Mouse (Mus musculus): Measurements from ENCODE around the gene Zbtb20. TPM values are rescaled to one million over a fixed set of nuclear protein-coding genes. Genes with fewer than 3 reads are reported as not detected.

Gene Zbtb20
- polyA plus RNA-seq, 1 experiment from 2014 or later: 18.4 TPM

GRCm38 (mm10) chr16:43577399-43577798, 701.7 kb downstream of the Zbtb20 start:
- H3K27ac ChIP-seq (ENCODE audit: low read length): peak overlapping the region; percentile 74; the same call in 1 of the 2 replicates
- no peak overlapping the region for H3K4me3 ChIP-seq (ENCODE audit: low read length)
- H3K9me3 ChIP-seq (ENCODE audit: control insufficient read depth, low read length): no peaks in the 10 kb centered on the region
- H3K4me1 ChIP-seq (ENCODE audit: control insufficient read depth, insufficient read depth, low read length): peaks cover 19% of the 10 kb centered on the region
- no peak overlapping the region for H3K4me2 ChIP-seq (ENCODE audit: low read depth, low read length)
- H3K27me3 ChIP-seq (replicated peaks; ENCODE audit: control insufficient read depth, insufficient read depth, low read length): no peaks in the 10 kb centered on the region
- H3K36me3 ChIP-seq (ENCODE audit: control insufficient read depth, insufficient read depth, low read length): no peaks in the 10 kb centered on the region
- 17% methylated on average over 10 of the region's 10 CpGs for WGBS
- no peak overlapping the region for H3K9ac ChIP-seq (ENCODE audit: low read depth, low read length)
- ATAC-seq: peak; percentile 75

GRCm38 (mm10) chr16:43578351-43578750, 702.7 kb downstream of the Zbtb20 start:
- no peak overlapping the region for H3K27ac ChIP-seq (ENCODE audit: low read length)
- no peaks in the 10 kb centered on the region for H3K9me3 ChIP-seq (ENCODE audit: control insufficient read depth, low read length)
- no peaks in the 10 kb centered on the region for H3K27me3 ChIP-seq (replicated peaks; ENCODE audit: control insufficient read depth, insufficient read depth, low read length)
- WGBS: 60% methylated on average over 5 of the region's 5 CpGs
- peaks cover 19% of the 10 kb centered on the region for H3K4me1 ChIP-seq (ENCODE audit: control insufficient read depth, insufficient read depth, low read length)
- H3K4me3 ChIP-seq (ENCODE audit: low read length): no peak overlapping the region
- H3K36me3 ChIP-seq (ENCODE audit: control insufficient read depth, insufficient read depth, low read length): no peaks in the 10 kb centered on the region
- no peak overlapping the region for H3K9ac ChIP-seq (ENCODE audit: low read depth, low read length)
- no peak overlapping the region for H3K4me2 ChIP-seq (ENCODE audit: low read depth, low read length)
- ATAC-seq: no peak

GRCm38 (mm10) chr16:43579111-43579510, 703.4 kb downstream of the Zbtb20 start:
- ATAC-seq: no peak
- H3K9me3 ChIP-seq (ENCODE audit: control insufficient read depth, low read length): no peaks in the 10 kb centered on the region
- H3K27ac ChIP-seq (ENCODE audit: low read length): no peak overlapping the region
- no peak overlapping the region for H3K9ac ChIP-seq (ENCODE audit: low read depth, low read length)
- H3K27me3 ChIP-seq (replicated peaks; ENCODE audit: control insufficient read depth, insufficient read depth, low read length): no peaks in the 10 kb centered on the region
- 90% methylated on average over 4 of the region's 4 CpGs for WGBS
- H3K4me3 ChIP-seq (ENCODE audit: low read length): no peak overlapping the region
- H3K4me2 ChIP-seq (ENCODE audit: low read depth, low read length): no peak overlapping the region
- peaks cover 19% of the 10 kb centered on the region for H3K4me1 ChIP-seq (ENCODE audit: control insufficient read depth, insufficient read depth, low read length)
- no peaks in the 10 kb centered on the region for H3K36me3 ChIP-seq (ENCODE audit: control insufficient read depth, insufficient read depth, low read length)

- no peaks in the 10 kb centered on the region for H3K9me3 ChIP-seq (ENCODE audit: control insufficient read depth, low read length)
- no peaks in the 10 kb centered on the region for H3K36me3 ChIP-seq (ENCODE audit: control insufficient read depth, insufficient read depth, low read length)
- H3K4me2 ChIP-seq (ENCODE audit: low read depth, low read length): no peak overlapping the region
- no peak overlapping the region for H3K9ac ChIP-seq (ENCODE audit: low read depth, low read length)
- H3K4me1 ChIP-seq (ENCODE audit: control insufficient read depth, insufficient read depth, low read length): peaks cover 15% of the 10 kb centered on the region
- no peak overlapping the region for H3K4me3 ChIP-seq (ENCODE audit: low read length)
- no peak overlapping the region for H3K27ac ChIP-seq (ENCODE audit: low read length)
- WGBS: 92% methylated on average over 6 of the region's 6 CpGs
- no peak for ATAC-seq
- no peaks in the 10 kb centered on the region for H3K27me3 ChIP-seq (replicated peaks; ENCODE audit: control insufficient read depth, insufficient read depth, low read length)
Measured at GRCm38 (mm10) chr16:43580321-43580822, 704.7 kb downstream of the Zbtb20 start.

GRCm38 (mm10) chr16:43581551-43581950, 705.9 kb downstream of the Zbtb20 start:
- Histone ChIP-seq H3K36me3 (ENCODE audit: control insufficient read depth, insufficient read depth, low read length) (no peaks in the 10 kb centered on the region), H3K4me2 (ENCODE audit: low read depth, low read length) (no peak overlapping the region), H3K9me3 (ENCODE audit: control insufficient read depth, low read length) (no peaks in the 10 kb centered on the region), H3K4me1 (ENCODE audit: control insufficient read depth, insufficient read depth, low read length) (peaks cover 11% of the 10 kb centered on the region; the same call in 1 of the 2 replicates), H3K27me3 (replicated peaks; ENCODE audit: control insufficient read depth, insufficient read depth, low read length) (no peaks in the 10 kb centered on the region), H3K27ac (ENCODE audit: low read length) (no peak overlapping the region), H3K9ac (ENCODE audit: low read depth, low read length) (no peak overlapping the region), H3K4me3 (ENCODE audit: low read length) (no peak overlapping the region)
- ATAC-seq: no peak
- 78% methylated on average over 4 of the region's 4 CpGs for WGBS

- peak; percentile 60; the same call in 1 of the 2 replicates for ATAC-seq
- no peaks in the 10 kb centered on the region for H3K36me3 ChIP-seq (ENCODE audit: control insufficient read depth, insufficient read depth, low read length)
- H3K27ac ChIP-seq (ENCODE audit: low read length): no peak overlapping the region
- no peaks in the 10 kb centered on the region for H3K4me1 ChIP-seq (ENCODE audit: control insufficient read depth, insufficient read depth, low read length)
- no peak overlapping the region for H3K4me3 ChIP-seq (ENCODE audit: low read length)
- H3K9me3 ChIP-seq (ENCODE audit: control insufficient read depth, low read length): no peaks in the 10 kb centered on the region
- no peak overlapping the region for H3K9ac ChIP-seq (ENCODE audit: low read depth, low read length)
- WGBS: 83% methylated on average over 4 of the region's 4 CpGs
- no peaks in the 10 kb centered on the region for H3K27me3 ChIP-seq (replicated peaks; ENCODE audit: control insufficient read depth, insufficient read depth, low read length)
- H3K4me2 ChIP-seq (ENCODE audit: low read depth, low read length): no peak overlapping the region
Measured at GRCm38 (mm10) chr16:43586859-43587429, 711.3 kb downstream of the Zbtb20 start.

GRCm38 (mm10) chr16:43590704-43591493, 715.2 kb downstream of the Zbtb20 start:
- Histone ChIP-seq H3K36me3 (ENCODE audit: control insufficient read depth, insufficient read depth, low read length) (no peaks in the 10 kb centered on the region), H3K4me2 (ENCODE audit: low read depth, low read length) (no peak overlapping the region), H3K9ac (ENCODE audit: low read depth, low read length) (no peak overlapping the region), H3K27ac (ENCODE audit: low read length) (no peak overlapping the region), H3K4me1 (ENCODE audit: control insufficient read depth, insufficient read depth, low read length) (0 out of 2 replicates have a peak, but pooled peaks cover 2% of the 10 kb centered on the region), H3K9me3 (ENCODE audit: control insufficient read depth, low read length) (no peaks in the 10 kb centered on the region), H3K27me3 (replicated peaks; ENCODE audit: control insufficient read depth, insufficient read depth, low read length) (no peaks in the 10 kb centered on the region), H3K4me3 (ENCODE audit: low read length) (no peak overlapping the region)
- WGBS: 81% methylated on average over 7 of the region's 7 CpGs
- ATAC-seq: no peak

GRCm38 (mm10) chr16:43592062-43592461, 716.4 kb downstream of the Zbtb20 start:
- Histone ChIP-seq H3K9ac (ENCODE audit: low read depth, low read length) (no peak overlapping the region), H3K4me1 (ENCODE audit: control insufficient read depth, insufficient read depth, low read length) (0 out of 2 replicates have a peak, but pooled peaks cover 2% of the 10 kb centered on the region), H3K4me2 (ENCODE audit: low read depth, low read length) (no peak overlapping the region), H3K27ac (ENCODE audit: low read length) (no peak overlapping the region), H3K27me3 (replicated peaks; ENCODE audit: control insufficient read depth, insufficient read depth, low read length) (no peaks in the 10 kb centered on the region), H3K36me3 (ENCODE audit: control insufficient read depth, insufficient read depth, low read length) (no peaks in the 10 kb centered on the region), H3K4me3 (ENCODE audit: low read length) (no peak overlapping the region), H3K9me3 (ENCODE audit: control insufficient read depth, low read length) (no peaks in the 10 kb centered on the region)
- WGBS: 53% methylated on average over 5 of the region's 5 CpGs
- no peak; the same call in 1 of the 2 replicates for ATAC-seq

GRCm38 (mm10) chr16:43592801-43593200, 717.1 kb downstream of the Zbtb20 start:
- Histone ChIP-seq H3K4me1 (ENCODE audit: control insufficient read depth, insufficient read depth, low read length) (0 out of 2 replicates have a peak, but pooled peaks cover 2% of the 10 kb centered on the region), H3K9ac (ENCODE audit: low read depth, low read length) (no peak overlapping the region), H3K27me3 (replicated peaks; ENCODE audit: control insufficient read depth, insufficient read depth, low read length) (no peaks in the 10 kb centered on the region), H3K27ac (ENCODE audit: low read length) (no peak overlapping the region), H3K9me3 (ENCODE audit: control insufficient read depth, low read length) (no peaks in the 10 kb centered on the region), H3K4me2 (ENCODE audit: low read depth, low read length) (no peak overlapping the region), H3K4me3 (ENCODE audit: low read length) (no peak overlapping the region), H3K36me3 (ENCODE audit: control insufficient read depth, insufficient read depth, low read length) (no peaks in the 10 kb centered on the region)
- 2% methylated on average over 1 of the region's 1 CpGs for WGBS
- 0 out of 2 replicates have a peak, but pooled peaks have one; percentile 38 for ATAC-seq

Measured in intestine, embryonic 16.5 days (tissue).